Mouse (Mus musculus): ENCODE measurements around the gene Doc2g. TPM values are rescaled to one million over a fixed set of nuclear protein-coding genes. Genes with fewer than 3 reads are reported as not detected.
"Not testable (repeated sequence)": the region's sequence is repeated elsewhere in the genome, so short reads cannot be mapped to it uniquely, and the experiment has no call there.

The Doc2g gene
- 1.9 and 2.0 TPM in 2 replicates for polyA plus RNA-seq (2015; fragmentation: Nextera tagmentation; extraction: Ambion mirVana)

DNA sequence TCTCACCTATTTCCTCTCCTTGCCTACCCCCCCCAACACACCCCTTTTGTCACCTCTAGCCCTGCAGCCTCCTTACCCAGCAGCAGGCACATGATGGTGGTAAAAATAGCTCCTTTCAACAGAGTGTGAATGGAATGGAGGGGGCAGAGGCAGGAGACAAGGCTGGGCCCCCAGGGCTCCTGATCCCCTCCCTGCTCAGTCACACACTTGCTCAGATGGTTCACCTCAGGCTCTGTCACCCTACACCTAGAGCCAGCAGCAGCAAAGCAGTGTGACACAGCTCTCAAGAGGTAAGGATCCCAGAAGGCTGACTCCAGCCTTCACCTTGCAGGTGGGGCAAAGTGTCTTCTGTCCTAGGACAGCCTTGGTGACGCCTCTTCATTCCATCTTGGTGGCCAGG is at the start of gene Doc2g:
Doc2g (plus strand) TSS at position 202 of the 400 bp plus-strand sequence.
- Histone ChIP-seq H3K4me2 (replicated peaks; ENCODE audit: low read depth, low read length) (no peak within 1 kb of the TSS), H3K36me3 (ENCODE audit: insufficient read depth, low read length) (peaks cover 5% of the 10 kb centered on the region; the same call in 1 of the 2 replicates), H3K9me3 (ENCODE audit: low read length) (no peaks in the 10 kb centered on the region), H3K27me3 (replicated peaks; ENCODE audit: insufficient read depth, low read length) (no peaks in the 10 kb centered on the region), H3K27ac (ENCODE audit: low read length) (no peak within 1 kb of the TSS), H3K4me1 (ENCODE audit: insufficient read depth, low read depth, low read length) (peaks cover 5% of the 10 kb centered on the region; the same call in 1 of the 2 replicates), H3K9ac (replicated peaks; ENCODE audit: low read depth) (no peak within 1 kb of the TSS), H3K4me3 (ENCODE audit: low read depth, low read length) (no peak within 1 kb of the TSS)
- 80% methylated on average over 1 of the region's 1 CpGs for WGBS
- DNase-seq (ENCODE audit: low spot score) (no peak), ATAC-seq (no peak)
- no peak for TF ChIP-seq CTCF (IDR thresholded peaks at IDR 0.05)

- H3K27ac ChIP-seq (ENCODE audit: low read length) = no peak overlapping the region
- DNase-seq (ENCODE audit: low spot score) (no peak), ATAC-seq (no peak)
- WGBS = 70% methylated on average over 3 of the region's 3 CpGs
- no peak overlapping the region for H3K9ac ChIP-seq (replicated peaks; ENCODE audit: low read depth)
- no peaks in the 10 kb centered on the region for H3K36me3 ChIP-seq (ENCODE audit: insufficient read depth, low read length)
- TF ChIP-seq CTCF (IDR thresholded peaks at IDR 0.05) = no peak
- TF ChIP-seq EP300 (IDR thresholded peaks at IDR 0.05) = no peak
- no peaks in the 10 kb centered on the region for H3K9me3 ChIP-seq (ENCODE audit: low read length)
- no peak overlapping the region for H3K4me3 ChIP-seq (ENCODE audit: low read depth, low read length)
- no peak overlapping the region for H3K4me2 ChIP-seq (replicated peaks; ENCODE audit: low read depth, low read length)
- H3K4me1 ChIP-seq (ENCODE audit: insufficient read depth, low read depth, low read length) = no peaks in the 10 kb centered on the region
- H3K27me3 ChIP-seq (replicated peaks; ENCODE audit: insufficient read depth, low read length) = no peaks in the 10 kb centered on the region
Measured at GRCm38 (mm10) chr19:3955033-3955432, 48.1 kb upstream of the Doc2g start.

- Histone ChIP-seq H3K9ac (replicated peaks; ENCODE audit: low read depth) (no peak overlapping the region), H3K4me2 (replicated peaks; ENCODE audit: low read depth, low read length) (no peak overlapping the region), H3K27ac (ENCODE audit: low read length) (no peak overlapping the region), H3K9me3 (ENCODE audit: low read length) (no peaks in the 10 kb centered on the region), H3K4me1 (ENCODE audit: insufficient read depth, low read depth, low read length) (no peaks in the 10 kb centered on the region), H3K36me3 (ENCODE audit: insufficient read depth, low read length) (no peaks in the 10 kb centered on the region), H3K27me3 (replicated peaks; ENCODE audit: insufficient read depth, low read length) (no peaks in the 10 kb centered on the region), H3K4me3 (ENCODE audit: low read depth, low read length) (no peak overlapping the region)
- DNase-seq (ENCODE audit: low spot score) (no peak), ATAC-seq (no peak)
- no peak for TF ChIP-seq EP300 (IDR thresholded peaks at IDR 0.05)
- no peak for TF ChIP-seq CTCF (IDR thresholded peaks at IDR 0.05)
- 41% methylated on average over 4 of the region's 4 CpGs for WGBS
Measured at GRCm38 (mm10) chr19:3955804-3956203, 47.3 kb upstream of the Doc2g start.

DNA sequence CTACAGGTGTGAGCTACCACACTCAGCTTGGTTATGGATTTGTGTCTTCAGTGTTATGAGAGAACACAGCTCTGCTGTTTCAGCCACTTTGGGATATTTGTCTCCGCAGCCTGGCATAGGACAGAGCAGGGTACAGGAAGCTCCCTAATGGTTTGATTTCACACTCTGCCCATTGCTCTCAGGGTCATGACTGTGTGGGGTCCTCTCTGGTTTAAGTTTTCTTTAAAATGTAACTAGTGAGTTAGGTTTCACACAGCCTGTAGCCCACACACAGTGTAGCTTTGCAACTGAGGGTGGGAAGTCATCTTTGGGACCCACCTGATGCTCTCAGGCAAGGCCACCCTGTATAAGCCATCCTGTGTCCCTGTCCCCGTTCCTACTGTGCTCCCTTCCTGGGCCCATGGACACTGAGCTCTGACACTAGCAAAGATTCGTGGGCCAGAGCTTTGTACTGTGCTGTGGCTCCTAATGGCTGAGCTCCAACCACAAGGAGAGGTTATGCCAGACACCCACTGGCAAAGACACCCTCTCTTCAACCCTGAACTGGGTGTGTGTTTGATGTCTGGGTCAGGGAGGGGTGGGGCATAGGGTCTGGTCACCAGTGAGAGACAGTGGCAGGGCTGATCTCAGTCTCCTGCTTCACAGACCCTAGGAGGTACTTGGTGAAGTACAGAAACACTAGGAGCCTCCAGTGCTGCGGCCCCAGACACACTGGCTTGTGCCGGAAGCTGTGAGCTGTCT is 45.6 kb upstream of the Doc2g start:
- H3K4me1 ChIP-seq (ENCODE audit: insufficient read depth, low read depth, low read length); H3K27me3 ChIP-seq (replicated peaks; ENCODE audit: insufficient read depth, low read length); H3K27ac ChIP-seq (ENCODE audit: low read length); ATAC-seq; H3K36me3 ChIP-seq (ENCODE audit: insufficient read depth, low read length); H3K9me3 ChIP-seq (ENCODE audit: low read length); H3K4me3 ChIP-seq (ENCODE audit: low read depth, low read length); DNase-seq (ENCODE audit: low spot score); H3K9ac ChIP-seq (replicated peaks; ENCODE audit: low read depth); H3K4me2 ChIP-seq (replicated peaks; ENCODE audit: low read depth, low read length): not testable (repeated sequence)
- WGBS = 75% methylated on average over 5 of the region's 5 CpGs

GRCm38 (mm10) chr19:3958470-3958869 is 44.6 kb upstream of the Doc2g start, which contains the start of gene Aldh3b3:
Gene Aldh3b3, plus strand, starts transcription at chr19:3958645.
- Histone ChIP-seq H3K9me3 (ENCODE audit: low read length) (no peaks in the 10 kb centered on the region), H3K36me3 (ENCODE audit: insufficient read depth, low read length) (no peaks in the 10 kb centered on the region), H3K9ac (replicated peaks; ENCODE audit: low read depth) (no peak within 1 kb of the TSS), H3K4me2 (replicated peaks; ENCODE audit: low read depth, low read length) (no peak within 1 kb of the TSS), H3K27me3 (replicated peaks; ENCODE audit: insufficient read depth, low read length) (no peaks in the 10 kb centered on the region), H3K4me3 (ENCODE audit: low read depth, low read length) (no peak within 1 kb of the TSS), H3K4me1 (ENCODE audit: insufficient read depth, low read depth, low read length) (no peaks in the 10 kb centered on the region), H3K27ac (ENCODE audit: low read length) (no peak within 1 kb of the TSS)
- TF ChIP-seq EP300 (IDR thresholded peaks at IDR 0.05) (no peak), CTCF (IDR thresholded peaks at IDR 0.05) (no peak)
- 46% methylated on average over 4 of the region's 4 CpGs for WGBS
- no peak for ATAC-seq
- peak; percentile 25 for DNase-seq (ENCODE audit: low spot score)

DNA sequence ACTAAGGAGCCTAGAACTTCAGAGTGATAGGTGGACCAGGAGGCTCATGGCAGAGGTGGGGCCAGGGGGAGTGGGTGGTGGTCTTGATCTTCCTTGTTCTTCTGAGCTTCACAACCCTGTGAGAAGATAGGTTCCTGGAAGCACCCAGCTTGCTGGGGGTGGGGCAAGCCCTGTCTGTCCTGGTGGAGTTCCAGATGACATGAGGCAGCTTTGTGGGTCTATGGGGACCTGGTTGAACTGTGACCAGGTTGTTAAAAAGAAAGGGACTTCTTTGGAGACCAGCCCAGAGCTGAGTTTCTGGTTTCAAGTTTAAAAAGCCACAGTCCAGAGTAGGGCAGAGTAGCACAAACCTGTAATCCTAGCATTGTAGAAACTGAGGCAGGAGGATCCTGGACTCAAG is 44.1 kb upstream of the Doc2g start:
- no peaks in the 10 kb centered on the region for H3K4me1 ChIP-seq (ENCODE audit: insufficient read depth, low read depth, low read length)

More for the DNA sequence above, 44.1 kb upstream of the Doc2g start:
- H3K9me3 ChIP-seq (ENCODE audit: low read length) = no peaks in the 10 kb centered on the region
- DNase-seq (ENCODE audit: low spot score) (no peak), ATAC-seq (no peak)
- H3K9ac ChIP-seq (replicated peaks; ENCODE audit: low read depth) = no peak overlapping the region
- TF ChIP-seq CTCF (IDR thresholded peaks at IDR 0.05) = no peak
- TF ChIP-seq EP300 (IDR thresholded peaks at IDR 0.05) = no peak
- H3K4me3 ChIP-seq (ENCODE audit: low read depth, low read length) = no peak overlapping the region
- H3K4me2 ChIP-seq (replicated peaks; ENCODE audit: low read depth, low read length) = no peak overlapping the region
- no peak overlapping the region for H3K27ac ChIP-seq (ENCODE audit: low read length)
- H3K36me3 ChIP-seq (ENCODE audit: insufficient read depth, low read length) = no peaks in the 10 kb centered on the region
- no peaks in the 10 kb centered on the region for H3K27me3 ChIP-seq (replicated peaks; ENCODE audit: insufficient read depth, low read length)
